Mouse (Mus musculus) embryonic facial prominence, embryonic 14.5 days (tissue): ENCODE measurements at regions not wholly inside any gene's neighbourhood (a gene's known extent, or its start where the extent isn't known, plus 50 kb on each side); places are given as distances from the start of the nearest gene placed in this dataset.

Experiments used
- ATAC-seq: fragments of 200-750 bp; cut with Nextera tagmentation; 2 replicates; pipeline ENCODE4 v1.8.0; 2017; ENCODE audit warnings: low read depth, moderate number of reproducible peaks, moderate TSS enrichment
- DNase-seq: peaks from one replicate; pipeline ENCODE4 v3.0.0-alpha.2; 2015; ENCODE audit warnings: low spot score
- H3K27ac ChIP-seq: fragments of 300-500 bp; sonication (generic); replicated peaks from 2 replicates; pipeline ENCODE4 v1.5.1; 2014; ENCODE audit warnings: low read depth, mild to moderate bottlenecking, low read length, moderate library complexity
- H3K27me3 ChIP-seq: fragments of 300-500 bp; sonication (generic); replicated peaks from 2 replicates; pipeline ENCODE4 v1.6.1; 2014; ENCODE audit warnings: low read length; ENCODE audit not compliant: control insufficient read depth, insufficient read depth
- H3K36me3 ChIP-seq: fragments of 300-500 bp; sonication (generic); 2 replicates; pipeline ENCODE4 v1.6.1; 2014; ENCODE audit warnings: low read length, mixed read lengths; ENCODE audit not compliant: control insufficient read depth, insufficient read depth
- H3K4me1 ChIP-seq: fragments of 300-500 bp; sonication (generic); 2 replicates; pipeline ENCODE4 v1.6.1; 2014; ENCODE audit warnings: antibody characterized with exemption, low read length; ENCODE audit not compliant: control insufficient read depth, insufficient read depth
- H3K4me2 ChIP-seq: fragments of 300-500 bp; sonication (generic); 2 replicates; pipeline ENCODE4 v1.6.1; 2014; ENCODE audit warnings: low read depth, mild to moderate bottlenecking, low read length, moderate library complexity, mixed read lengths
- H3K4me3 ChIP-seq: fragments of 300-500 bp; sonication (generic); 2 replicates; pipeline ENCODE4 v1.5.1; 2014; ENCODE audit warnings: low read depth, mild to moderate bottlenecking, low read length
- H3K9ac ChIP-seq: fragments of 300-500 bp; sonication (generic); 2 replicates; pipeline ENCODE4 v1.6.1; 2014; ENCODE audit warnings: low read depth, mild to moderate bottlenecking, low read length, moderate library complexity, mixed read lengths
- H3K9me3 ChIP-seq: fragments of 300-500 bp; sonication (generic); 2 replicates; pipeline ENCODE4 v1.6.1; 2016; ENCODE audit warnings: low read length; ENCODE audit not compliant: control insufficient read depth
- WGBS: fragments of 180-500 bp; shearing (Covaris S2); extraction: QIAGEN DNeasy Blood & Tissue Kit; methylation state at CpG from one replicate; pipeline ENCODE4 v1.1.7; 2014; 5-methylcytosine and 5-hydroxymethylcytosine counted together

DNA sequence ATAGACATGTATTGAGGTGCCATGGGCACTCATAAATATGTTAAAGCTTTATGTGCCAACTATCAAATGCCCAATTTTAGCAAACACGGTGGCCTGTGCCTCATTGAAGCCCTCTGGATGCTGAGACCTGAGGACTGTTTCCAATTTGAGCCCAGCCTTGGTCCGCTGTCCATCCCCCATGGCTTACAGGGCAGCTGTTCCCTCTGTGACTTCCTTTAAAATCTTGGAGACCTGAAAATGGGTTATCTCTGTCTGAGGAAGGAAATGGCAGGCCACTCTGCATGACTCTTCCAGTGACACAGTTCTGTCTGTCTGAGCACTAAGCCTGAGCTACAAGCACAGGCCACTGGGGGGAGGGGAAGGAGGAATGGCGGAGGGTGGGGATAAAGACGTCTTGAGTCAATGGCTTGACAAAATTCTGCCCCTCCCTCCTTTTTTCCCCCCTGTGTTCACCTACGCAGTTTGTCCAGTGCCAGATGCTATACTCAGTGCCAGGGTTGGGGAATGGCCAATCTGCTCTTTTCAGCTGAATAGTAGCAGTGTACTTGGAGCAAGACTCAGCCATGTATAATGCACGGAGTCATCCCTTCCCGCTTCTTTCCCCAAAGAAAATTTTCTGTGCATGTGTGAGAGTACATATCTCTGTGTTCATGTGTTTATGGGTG lies 102.7 kb upstream of the Irf2bp2 start:
- Histone ChIP-seq H3K27ac (no peak overlapping the region), H3K4me2 (no peak overlapping the region), H3K27me3 (no peaks in the 10 kb centered on the region), H3K4me1 (peaks cover 30% of the 10 kb centered on the region), H3K9ac (no peak overlapping the region), H3K9me3 (no peaks in the 10 kb centered on the region), H3K36me3 (no peaks in the 10 kb centered on the region), H3K4me3 (no peak overlapping the region)
- DNase-seq (no peak), ATAC-seq (no peak)
- 71% methylated on average over 7 of the region's 7 CpGs for WGBS

DNA sequence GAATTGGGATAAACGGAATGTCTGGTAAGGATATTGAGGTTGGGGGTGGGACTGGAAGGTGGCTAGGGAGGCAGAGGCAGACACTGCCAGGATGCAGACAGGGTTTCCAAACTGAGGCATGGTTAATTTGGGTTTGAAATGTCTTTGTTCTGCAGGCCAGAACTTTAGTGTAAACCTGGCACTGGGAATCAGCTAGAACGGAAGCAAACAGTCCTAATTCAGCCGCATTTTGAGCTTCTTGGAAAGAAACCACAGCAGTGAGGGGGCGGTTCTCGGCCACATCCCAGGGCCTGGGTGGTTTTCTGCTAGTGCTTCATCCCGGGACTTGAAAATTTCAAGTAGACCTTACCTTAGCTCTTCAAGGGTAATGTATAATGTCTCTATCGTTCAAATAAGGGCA lies 100.6 kb upstream of the Irf2bp2 start:
- Histone ChIP-seq H3K36me3 (no peaks in the 10 kb centered on the region), H3K4me1 (peaks cover 20% of the 10 kb centered on the region), H3K27me3 (no peaks in the 10 kb centered on the region), H3K4me3 (no peak overlapping the region), H3K9ac (no peak overlapping the region), H3K4me2 (no peak overlapping the region), H3K9me3 (no peaks in the 10 kb centered on the region), H3K27ac (peak overlapping the region; percentile 53; the same call in 1 of the 2 replicates)
- no peak for ATAC-seq
- peak; percentile 84 for DNase-seq
- WGBS = 51% methylated on average over 7 of the region's 7 CpGs

DNA sequence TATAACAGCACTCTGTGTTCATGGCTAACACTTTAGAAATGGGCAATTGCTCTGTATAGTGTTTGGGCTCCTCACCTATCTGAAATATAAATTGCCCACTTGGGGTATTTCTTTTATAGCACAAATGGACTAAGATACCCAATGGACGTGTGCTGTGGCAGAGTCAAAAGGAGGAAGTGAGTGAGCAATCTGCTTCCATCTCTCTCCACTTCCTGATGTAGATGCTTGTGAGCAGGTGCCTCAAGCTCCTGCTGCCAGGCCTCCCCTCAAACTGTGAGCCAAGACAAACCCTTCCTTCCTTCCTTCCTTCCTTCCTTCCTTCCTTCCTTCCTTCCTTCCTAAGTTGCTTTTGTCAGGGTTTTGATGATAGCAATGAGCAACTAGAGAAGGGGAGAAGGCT lies 99.9 kb upstream of the Irf2bp2 start:
- Histone ChIP-seq H3K27ac (no peak overlapping the region), H3K4me1 (peaks cover 13% of the 10 kb centered on the region), H3K4me2 (no peak overlapping the region), H3K27me3 (no peaks in the 10 kb centered on the region), H3K9ac (no peak overlapping the region), H3K4me3 (no peak overlapping the region), H3K9me3 (no peaks in the 10 kb centered on the region), H3K36me3 (no peaks in the 10 kb centered on the region)
- no peak for DNase-seq
- ATAC-seq = no peak
- WGBS = 91% methylated on average over 1 of the region's 1 CpGs

DNA sequence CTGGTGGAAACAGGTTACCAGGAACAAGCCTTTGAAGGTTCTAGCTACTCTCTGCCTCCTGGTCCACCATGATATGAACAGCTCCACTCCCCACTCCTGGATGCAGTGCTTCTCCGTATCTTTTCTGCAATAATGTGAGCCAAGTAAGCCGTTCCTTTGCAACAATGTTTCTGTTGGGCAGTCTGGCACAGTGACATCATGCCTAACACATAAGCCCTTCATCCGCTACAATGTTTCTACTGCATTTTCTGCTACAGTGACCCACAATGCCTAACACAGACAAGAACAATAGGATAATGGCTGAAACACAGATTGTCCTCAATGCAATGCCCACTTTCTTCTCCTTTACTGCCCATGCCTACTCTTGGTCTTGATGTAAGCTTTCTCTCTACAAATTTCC lies 98.9 kb upstream of the Irf2bp2 start:
- Histone ChIP-seq H3K4me2 (no peak overlapping the region), H3K4me1 (peaks cover 6% of the 10 kb centered on the region; the same call in 1 of the 2 replicates), H3K27me3 (no peaks in the 10 kb centered on the region), H3K9me3 (no peaks in the 10 kb centered on the region), H3K36me3 (no peaks in the 10 kb centered on the region), H3K27ac (no peak overlapping the region), H3K9ac (no peak overlapping the region), H3K4me3 (no peak overlapping the region)
- DNase-seq (no peak), ATAC-seq (no peak)
- 90% methylated on average over 3 of the region's 3 CpGs for WGBS

DNA sequence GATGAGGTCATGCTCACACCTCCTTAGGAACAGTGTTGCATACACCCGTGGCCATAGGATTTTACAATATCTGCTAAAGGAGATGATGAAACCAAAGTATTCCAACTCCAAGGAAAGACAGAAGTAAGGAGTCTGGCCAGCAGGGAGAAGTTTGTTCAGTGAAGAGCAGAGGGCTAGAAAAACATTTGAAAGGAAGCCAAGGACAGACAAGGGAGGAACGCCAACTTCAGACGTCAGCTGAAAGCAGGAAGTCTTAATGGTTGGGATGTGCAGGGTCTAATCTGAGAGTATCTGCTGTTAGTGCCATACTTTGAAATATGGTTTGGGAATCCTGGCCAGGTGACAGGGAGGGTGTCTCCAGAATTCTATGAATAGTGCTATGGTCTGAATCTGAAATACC lies 98.5 kb upstream of the Irf2bp2 start:
- WGBS = 56% methylated on average over 3 of the region's 3 CpGs
- ATAC-seq (no peak), DNase-seq (no peak)
- Histone ChIP-seq H3K9me3 (no peaks in the 10 kb centered on the region), H3K4me3 (no peak overlapping the region), H3K27ac (no peak overlapping the region), H3K4me2 (no peak overlapping the region), H3K9ac (no peak overlapping the region), H3K36me3 (no peaks in the 10 kb centered on the region), H3K4me1 (peaks cover 6% of the 10 kb centered on the region; the same call in 1 of the 2 replicates), H3K27me3 (no peaks in the 10 kb centered on the region)

DNA sequence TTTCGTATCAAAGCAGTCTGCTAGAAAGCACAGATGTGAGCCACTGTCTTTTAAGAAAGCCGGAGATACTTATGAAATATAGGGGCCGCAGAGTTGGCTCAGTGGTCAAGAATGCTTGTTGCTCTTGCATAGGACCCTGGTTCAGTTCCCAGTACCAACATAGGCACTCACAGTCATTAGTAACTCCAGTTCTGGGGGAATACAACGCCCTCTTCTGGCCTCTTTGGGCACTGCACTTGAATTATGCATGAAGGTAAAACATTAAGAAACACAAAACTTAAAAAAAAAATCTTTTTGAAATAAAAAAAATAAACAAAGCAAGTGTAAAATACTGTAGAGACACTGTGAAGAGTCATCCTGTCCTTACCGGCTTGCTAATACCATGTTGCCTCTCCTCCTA lies 94.7 kb upstream of the Irf2bp2 start:
- H3K9ac ChIP-seq = no peak overlapping the region
- no peak overlapping the region for H3K27ac ChIP-seq
- DNase-seq (no peak), ATAC-seq (no peak)
- H3K4me1 ChIP-seq = peaks cover 10% of the 10 kb centered on the region; the same call in 1 of the 2 replicates
- H3K27me3 ChIP-seq = no peaks in the 10 kb centered on the region
- H3K4me2 ChIP-seq = no peak overlapping the region
- no peaks in the 10 kb centered on the region for H3K9me3 ChIP-seq
- WGBS = 76% methylated on average over 5 of the region's 5 CpGs
- H3K36me3 ChIP-seq = no peaks in the 10 kb centered on the region
- H3K4me3 ChIP-seq = no peak overlapping the region

DNA sequence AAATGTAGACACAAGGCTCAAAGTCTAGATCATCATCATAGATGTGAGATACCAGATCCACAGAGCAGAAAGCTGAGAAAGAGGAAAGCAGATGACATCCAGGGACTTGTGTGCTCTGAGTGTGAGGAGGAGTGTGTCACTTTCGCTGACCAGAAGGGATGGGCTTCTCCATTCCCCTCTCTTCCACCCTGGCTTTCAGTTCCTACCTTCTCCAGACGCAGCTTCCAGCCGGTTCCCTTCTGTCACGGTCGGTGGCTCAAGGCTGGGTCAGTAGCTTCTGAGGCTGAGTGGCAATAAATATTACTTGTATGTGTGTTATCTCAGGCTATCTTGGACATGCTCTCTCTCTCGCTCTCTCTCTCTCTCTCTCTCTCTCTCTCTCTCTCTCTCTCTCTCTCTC lies 94.2 kb upstream of the Irf2bp2 start:
- Histone ChIP-seq H3K27me3 (no peaks in the 10 kb centered on the region), H3K27ac (no peak overlapping the region), H3K36me3 (no peaks in the 10 kb centered on the region), H3K4me3 (no peak overlapping the region), H3K4me2 (no peak overlapping the region), H3K4me1 (peaks cover 13% of the 10 kb centered on the region; the same call in 1 of the 2 replicates), H3K9ac (no peak overlapping the region), H3K9me3 (no peaks in the 10 kb centered on the region)
- no peak for ATAC-seq
- no peak for DNase-seq
- 81% methylated on average over 6 of the region's 6 CpGs for WGBS

DNA sequence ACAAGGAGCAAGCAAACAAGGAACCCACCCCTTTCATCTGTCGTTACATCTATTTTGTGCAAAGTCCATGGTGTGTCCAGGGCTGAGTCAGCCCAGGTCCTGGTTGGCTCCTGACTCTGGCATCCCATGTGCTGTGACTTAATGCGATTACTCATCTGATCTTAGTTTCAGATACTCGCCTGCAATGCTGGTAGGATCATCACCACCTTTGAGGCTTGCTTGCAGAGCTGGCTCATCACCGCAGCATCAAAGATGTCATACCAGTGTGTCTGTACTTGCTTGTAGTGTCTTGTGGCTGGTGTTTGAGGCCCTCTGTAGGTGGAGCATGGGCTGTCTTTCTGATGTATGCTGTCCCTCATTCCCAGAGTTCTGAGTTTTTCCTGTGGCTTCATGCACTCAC lies 93.0 kb upstream of the Irf2bp2 start:
- no peak overlapping the region for H3K27ac ChIP-seq
- 76% methylated on average over 4 of the region's 4 CpGs for WGBS

DNA sequence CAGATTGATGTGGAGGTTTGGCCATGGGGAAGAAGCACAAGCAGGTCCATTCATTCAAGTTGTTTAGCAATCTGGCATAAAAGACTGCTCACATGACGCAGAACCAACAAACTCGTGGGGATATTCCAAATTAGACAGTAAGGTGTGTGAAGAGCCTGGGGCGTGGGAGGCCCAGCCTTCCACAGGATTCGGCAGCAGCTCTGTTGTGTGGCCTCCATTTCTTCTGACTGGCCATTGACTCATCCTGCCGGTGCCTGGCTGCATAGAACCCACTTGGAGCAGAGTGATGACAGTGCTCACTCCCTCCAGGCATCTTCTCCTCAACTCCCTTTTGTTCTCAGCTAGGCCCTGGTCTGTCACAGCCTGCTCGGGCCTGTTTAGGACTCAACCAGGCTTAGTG lies 91.6 kb upstream of the Irf2bp2 start:
- no peak overlapping the region for H3K4me3 ChIP-seq
- H3K9me3 ChIP-seq = no peaks in the 10 kb centered on the region
- H3K27me3 ChIP-seq = no peaks in the 10 kb centered on the region
- no peak overlapping the region for H3K9ac ChIP-seq
- no peaks in the 10 kb centered on the region for H3K36me3 ChIP-seq
- 0 out of 2 replicates have a peak overlapping the region, but pooled peaks have one; percentile 6 for H3K27ac ChIP-seq
- H3K4me1 ChIP-seq = peaks cover 28% of the 10 kb centered on the region
- ATAC-seq (peak; percentile 69), DNase-seq (peak; percentile 61)
- H3K4me2 ChIP-seq = no peak overlapping the region
- WGBS = 43% methylated on average over 6 of the region's 6 CpGs

More for the DNA sequence above, 93.0 kb upstream of the Irf2bp2 start:
- no peak for DNase-seq
- no peaks in the 10 kb centered on the region for H3K36me3 ChIP-seq
- H3K27me3 ChIP-seq = no peaks in the 10 kb centered on the region
- no peak overlapping the region for H3K4me3 ChIP-seq
- peaks cover 25% of the 10 kb centered on the region for H3K4me1 ChIP-seq
- no peak for ATAC-seq
- no peak overlapping the region for H3K9ac ChIP-seq
- H3K4me2 ChIP-seq = no peak overlapping the region
- no peaks in the 10 kb centered on the region for H3K9me3 ChIP-seq
